ENCODE assay signal across 8 mouse cellular contexts in the genomic region with DNA sequence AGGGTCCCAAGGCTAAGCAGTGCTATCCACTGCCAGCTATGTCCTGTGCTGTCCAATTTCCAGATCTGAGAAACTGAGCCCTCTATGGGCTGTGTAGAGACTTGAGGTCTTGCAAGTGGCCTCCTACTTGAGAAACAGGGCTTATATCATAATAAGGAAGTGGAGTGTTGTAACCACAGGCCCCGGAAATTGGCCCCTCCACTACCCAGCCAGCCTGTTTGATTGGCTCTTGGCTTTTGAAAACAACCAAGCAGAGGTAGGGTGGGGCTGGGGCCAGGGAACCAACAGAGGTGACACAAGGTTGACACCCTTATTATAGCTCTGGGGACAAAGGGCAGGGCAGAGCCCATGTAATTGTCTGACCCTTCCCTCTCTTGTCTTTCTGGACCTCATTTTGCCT. TPM values are rescaled to one million over a fixed set of nuclear protein-coding genes. Genes with fewer than 3 reads are reported as not detected.
A peak's percentile ranks its signal among the peaks of the same experiment; 100 is the strongest.
DNase-seq lines count a peak whose midpoint lies in the region; ATAC-seq and TF ChIP-seq lines count a peak whose summit lies in the region.

No protein-coding gene starts in this region.

- DNase-seq in hindbrain, embryonic 11.5 days (ENCODE audit: low spot score), result no peak
- no peak for DNase-seq in hindbrain, embryonic 10.5 days (ENCODE audit: low spot score)
- DNase-seq in c-Kit-positive CD71-positive TER-119-negative erythroid progenitor cells, embryonic 14.5 days (ENCODE audit: low read depth), result peak; percentile 84
- DNase-seq in monocyte, adult 2 months (ENCODE audit: low read depth in 1 of 2, low spot score in 2 of 2), result peak; percentile 74 to 76
- DNase-seq in thymus, postnatal 25 days, result peak; percentile 88
- no peak for DNase-seq in frontal cortex, postnatal 25 days (ENCODE audit: low spot score in 2 of 2)
- DNase-seq in cerebellum, postnatal 36 days, result no peak

- peak overlapping the region; percentile 70; the same call in 1 of the 2 replicates for H3K4me2 ChIP-seq in hindbrain, embryonic 11.5 days (replicated peaks; ENCODE audit: low read depth, low read length)
- H3K4me2 ChIP-seq in intestine, postnatal 0 days (replicated peaks; ENCODE audit: low read depth), result peak overlapping the region; percentile 97; the same call in 1 of the 2 replicates

- no peak overlapping the region for H3K27ac ChIP-seq in hindbrain, embryonic 11.5 days (ENCODE audit: low read depth, low read length)
- no peak overlapping the region for H3K27ac ChIP-seq in hindbrain, embryonic 10.5 days
- peak overlapping the region; percentile 89 for H3K27ac ChIP-seq in intestine, postnatal 0 days (ENCODE audit: low read depth, low read length)

- TF ChIP-seq CTCF in intestine, postnatal 0 days (IDR thresholded peaks at IDR 0.05; ENCODE audit: low read depth), result peak; percentile 47

- H3K4me1 ChIP-seq in hindbrain, embryonic 11.5 days (replicated peaks; ENCODE audit: control insufficient read depth, insufficient read depth, low read length), result peaks cover 15% of the 10 kb centered on the region
- H3K4me1 ChIP-seq in hindbrain, embryonic 10.5 days (replicated peaks), result peaks cover 100% of the 10 kb centered on the region
- H3K4me1 ChIP-seq in intestine, postnatal 0 days (replicated peaks; ENCODE audit: control insufficient read depth, insufficient read depth, low read length), result peaks cover 52% of the 10 kb centered on the region

- no peaks in the 10 kb centered on the region for H3K9me3 ChIP-seq in hindbrain, embryonic 11.5 days (ENCODE audit: control insufficient read depth, low read length)
- no peaks in the 10 kb centered on the region for H3K9me3 ChIP-seq in hindbrain, embryonic 10.5 days
- no peaks in the 10 kb centered on the region for H3K9me3 ChIP-seq in intestine, postnatal 0 days (ENCODE audit: control insufficient read depth)

- WGBS in hindbrain, embryonic 11.5 days, result 77% methylated on average over 1 of the region's 1 CpGs
- 54% methylated on average over 1 of the region's 1 CpGs for WGBS in hindbrain, embryonic 10.5 days
- WGBS in intestine, postnatal 0 days, result 16% methylated on average over 1 of the region's 1 CpGs

- H3K9ac ChIP-seq in hindbrain, embryonic 11.5 days (ENCODE audit: low read depth, low read length), result no peak overlapping the region
- H3K9ac ChIP-seq in intestine, postnatal 0 days (ENCODE audit: low read depth, low read length), result no peak overlapping the region

- no peaks in the 10 kb centered on the region for H3K36me3 ChIP-seq in hindbrain, embryonic 11.5 days (ENCODE audit: control insufficient read depth, insufficient read depth, low read length)
- H3K36me3 ChIP-seq in hindbrain, embryonic 10.5 days, result no peaks in the 10 kb centered on the region
- no peaks in the 10 kb centered on the region for H3K36me3 ChIP-seq in intestine, postnatal 0 days (ENCODE audit: control insufficient read depth, insufficient read depth)

- no peaks in the 10 kb centered on the region for H3K27me3 ChIP-seq in hindbrain, embryonic 11.5 days (ENCODE audit: control insufficient read depth, insufficient read depth, low read length)
- peaks cover 46% of the 10 kb centered on the region for H3K27me3 ChIP-seq in hindbrain, embryonic 10.5 days (ENCODE audit: insufficient read depth, poor library complexity, severe bottlenecking)
- no peaks in the 10 kb centered on the region for H3K27me3 ChIP-seq in intestine, postnatal 0 days (replicated peaks; ENCODE audit: control insufficient read depth, insufficient read depth, low read length)

- no peak overlapping the region for H3K4me3 ChIP-seq in hindbrain, embryonic 11.5 days (ENCODE audit: low read depth, low read length)
- H3K4me3 ChIP-seq in hindbrain, embryonic 10.5 days, result no peak overlapping the region; the same call in 1 of the 2 replicates
- H3K4me3 ChIP-seq in intestine, postnatal 0 days (ENCODE audit: low read depth, low read length), result no peak overlapping the region

- no peak for ATAC-seq in hindbrain, embryonic 11.5 days (ENCODE audit: low FRiP score)
- peak; percentile 80 for ATAC-seq in intestine, postnatal 0 days

RNA-seq across cellular contexts. Expression of a gene that starts 3.9 kb away (rescaled TPM):
- polyA plus RNA-seq in hindbrain, embryonic 11.5 days (2014; fragmentation: Nextera tagmentation; extraction: Ambion mirVana), result 17.7 and 24.4 TPM in 2 replicates
- 6.6 and 15.5 TPM in 2 replicates for polyA plus RNA-seq in hindbrain, embryonic 10.5 days (2016; fragmentation: Nextera tagmentation; extraction: Ambion mirVana)
- 5.5 and 6.4 TPM in 2 replicates for polyA plus RNA-seq in intestine, postnatal 0 days (2015; fragmentation: Nextera tagmentation; extraction: Ambion mirVana)

Comparison
In these comparisons a context has a peak if more than half of its experiments do, and no peak if none do; other contexts are left out.
1. DNase-seq: peak in c-Kit-positive CD71-positive TER-119-negative erythroid progenitor cells, embryonic 14.5 days (single experiment), monocyte, adult 2 months (2 of 2) and thymus, postnatal 25 days (single experiment); none in hindbrain, embryonic 11.5 days (single experiment), hindbrain, embryonic 10.5 days (single experiment), frontal cortex, postnatal 25 days (0 of 2) and cerebellum, postnatal 36 days (0 of 2).